Mouse (Mus musculus): ENCODE measurements at regions not wholly inside any gene's neighbourhood (a gene's known extent, or its start where the extent isn't known, plus 50 kb on each side); places are given as distances from the start of the nearest gene placed in this dataset.

- DNase-seq, result no peak
These were observed 55.8 kb downstream of the Mid1ip1 start for GRCm38 (mm10) chrX:10770575-10770974.

- DNase-seq, result peak; percentile 18 to 69
These were observed 61.1 kb downstream of the Mid1ip1 start for GRCm38 (mm10) chrX:10775714-10776515.

GRCm38 (mm10) chrX:10776516-10776818 lies 61.7 kb downstream of the Mid1ip1 start:
- DNase-seq, result no peak

GRCm38 (mm10) chrX:10778014-10778413 lies 63.2 kb downstream of the Mid1ip1 start:
- no peak for DNase-seq

- DNase-seq, result no peak
These were observed 71.5 kb downstream of the Mid1ip1 start for GRCm38 (mm10) chrX:10786359-10786758.

- DNase-seq, result no peak
These were observed 72.2 kb downstream of the Mid1ip1 start for GRCm38 (mm10) chrX:10787057-10787456.

GRCm38 (mm10) chrX:10820313-10820920 lies 105.6 kb downstream of the Mid1ip1 start:
- no peak for DNase-seq

GRCm38 (mm10) chrX:10833681-10834080 lies 118.9 kb downstream of the Mid1ip1 start:
- peak in 1 of 2 experiments; percentile 16 for DNase-seq

- DNase-seq, result no peak
These were observed 142.3 kb downstream of the Mid1ip1 start for GRCm38 (mm10) chrX:10857089-10857488.

GRCm38 (mm10) chrX:10857668-10858067 lies 142.9 kb downstream of the Mid1ip1 start:
- DNase-seq, result no peak

GRCm38 (mm10) chrX:10871613-10872012 lies 156.8 kb downstream of the Mid1ip1 start:
- peak in 1 of 2 experiments; percentile 12 for DNase-seq

- DNase-seq, result no peak
These were observed 163.0 kb downstream of the Mid1ip1 start for GRCm38 (mm10) chrX:10877856-10878255.

GRCm38 (mm10) chrX:10878922-10879321 lies 164.1 kb downstream of the Mid1ip1 start:
- DNase-seq, result peak in 1 of 2 experiments; percentile 41

GRCm38 (mm10) chrX:10883729-10884464 lies 169.1 kb downstream of the Mid1ip1 start:
- DNase-seq, result no peak

- no peak for DNase-seq
These were observed 178.0 kb downstream of the Mid1ip1 start for GRCm38 (mm10) chrX:10892815-10893214.

- peak; percentile 13 to 67 for DNase-seq
These were observed 181.6 kb downstream of the Mid1ip1 start for GRCm38 (mm10) chrX:10896193-10896955.

GRCm38 (mm10) chrX:10902686-10903085 lies 187.9 kb downstream of the Mid1ip1 start:
- DNase-seq, result no peak

- DNase-seq, result peak; percentile 17 to 34
These were observed 189.3 kb downstream of the Mid1ip1 start for GRCm38 (mm10) chrX:10904072-10904471.

GRCm38 (mm10) chrX:10904889-10905288 lies 190.1 kb downstream of the Mid1ip1 start:
- DNase-seq, result peak in 1 of 2 experiments; percentile 38

- no peak for DNase-seq
These were observed 196.6 kb downstream of the Mid1ip1 start for GRCm38 (mm10) chrX:10911127-10912061.
